Mouse (Mus musculus) right cerebral cortex, postnatal 4 days (tissue): ENCODE results near the gene Prl2b1.

Experiments
- DNase-seq: peaks from one replicate; pipeline ENCODE4 v3.0.0-alpha.2; 2022

The Prl2b1 gene

DNA sequence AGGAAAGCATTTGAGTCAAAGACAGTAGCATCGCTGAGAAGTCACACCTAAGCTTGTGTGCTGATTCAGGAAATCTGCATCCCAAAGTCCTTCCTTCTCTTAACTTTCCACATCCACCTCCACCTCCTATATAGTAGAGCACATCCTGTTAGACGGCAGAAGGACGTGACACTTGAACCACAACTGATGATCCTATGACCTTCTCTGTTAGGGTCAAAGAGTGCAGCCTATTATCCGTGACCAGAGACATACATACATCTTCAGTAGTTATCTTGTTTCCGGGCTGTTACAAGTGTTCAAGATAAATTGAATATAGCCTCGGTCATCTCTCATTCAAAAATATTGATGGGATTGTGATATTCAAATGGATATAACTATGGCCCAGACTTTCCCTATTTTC is at the start of gene Prl2b1:
Prl2b1 (minus strand) TSS at position 101 of the 400 bp plus-strand sequence.
- DNase-seq, result no peak

GRCm38 (mm10) chr13:27438588-27438987 is 47.9 kb upstream of the Prl2b1 start, which contains the start of gene Prl8a6:
Gene Prl8a6, minus strand, starts transcription at chr13:27438688.
- DNase-seq, result no peak

GRCm38 (mm10) chr13:27433159-27433558 is 42.5 kb upstream of the Prl2b1 start:
- no peak for DNase-seq

DNA sequence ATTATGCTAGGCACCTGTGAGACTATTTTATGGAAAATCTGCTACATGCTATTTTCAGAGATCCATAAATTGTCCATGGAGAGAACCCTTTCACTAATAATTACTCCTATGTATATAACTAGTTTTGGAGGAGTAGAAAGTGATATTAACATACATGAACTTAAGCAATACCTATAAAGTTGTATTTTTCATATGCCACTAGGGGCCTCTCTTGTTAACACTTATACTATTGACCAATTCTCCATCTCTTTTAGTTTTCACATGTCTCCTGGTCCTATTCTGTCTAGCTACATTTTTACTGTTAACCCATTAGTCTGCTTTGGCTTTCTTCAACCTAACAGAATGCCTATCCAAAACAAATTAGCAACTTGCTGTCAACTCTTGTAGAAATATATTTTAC is 23.0 kb upstream of the Prl2b1 start:
- no peak for DNase-seq

DNA sequence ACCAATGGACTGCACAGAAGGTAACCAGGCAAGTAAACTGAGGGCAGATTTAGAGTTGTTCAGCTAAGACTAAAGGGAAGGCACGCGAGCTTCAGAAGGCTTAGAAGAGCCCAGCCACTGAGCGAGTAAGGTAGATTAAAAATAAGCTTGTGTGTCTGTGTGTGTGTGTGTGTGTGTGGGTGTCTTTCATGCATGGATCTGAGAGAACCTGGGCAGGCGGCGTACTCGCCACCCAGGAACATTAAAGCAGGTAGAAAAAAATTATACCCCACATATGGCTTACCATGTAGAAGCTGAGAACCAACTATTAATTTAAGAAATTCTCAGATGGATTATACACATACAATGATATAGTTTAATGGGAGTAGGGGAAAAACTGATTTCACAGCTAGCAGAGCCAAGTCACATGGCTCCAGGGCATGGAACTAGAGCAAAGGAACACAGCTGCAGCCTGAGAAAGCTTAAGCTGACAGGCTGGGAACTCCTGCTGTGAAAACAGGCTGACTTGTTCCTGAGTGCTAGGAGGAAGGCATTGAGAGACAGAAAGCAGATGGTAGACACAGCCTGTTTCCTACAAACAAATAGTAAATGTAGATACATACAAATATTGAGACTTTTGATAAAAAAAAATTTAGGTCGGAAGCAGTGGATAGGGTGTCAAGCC is 8.5 kb upstream of the Prl2b1 start:
- DNase-seq, result no peak

GRCm38 (mm10) chr13:27345373-27345772 is 45.3 kb downstream of the Prl2b1 start, which contains the start of gene Prl8a2:
Gene Prl8a2, plus strand, starts transcription at chr13:27345673.
- no peak for DNase-seq

DNA sequence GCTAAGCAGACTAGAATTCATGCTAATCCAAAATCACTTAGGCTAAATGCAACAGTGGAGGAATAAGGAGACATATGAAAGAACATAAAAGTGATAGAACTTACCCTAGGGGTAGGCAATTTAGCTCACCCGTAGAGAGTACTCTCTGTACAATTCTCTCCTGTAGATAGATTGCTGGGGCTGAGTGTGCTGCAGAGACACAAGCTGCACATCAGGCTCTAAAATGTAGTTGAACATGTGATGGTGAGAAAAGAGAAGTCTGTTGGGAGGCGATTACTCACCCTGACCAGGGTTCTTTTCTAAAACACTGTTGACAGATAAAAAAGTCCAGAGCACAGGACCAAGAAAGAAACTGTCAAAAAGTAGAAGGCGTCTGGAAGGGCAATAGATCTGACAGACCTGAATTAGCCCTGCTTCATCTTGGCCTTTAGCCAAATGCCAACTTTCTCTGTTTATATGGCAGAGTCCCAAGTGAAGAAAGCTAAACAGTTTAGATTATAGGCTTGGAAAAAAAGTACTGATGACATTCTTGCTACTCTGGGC is 47.8 kb downstream of the Prl2b1 start:
- DNase-seq, result no peak

GRCm38 (mm10) chr13:27334989-27335388 is 55.7 kb downstream of the Prl2b1 start:
- no peak for DNase-seq
